Mouse (Mus musculus) small intestine, adult 2 months (tissue): ENCODE results near the gene Zc3hc1. TPM values are rescaled to one million over a fixed set of nuclear protein-coding genes. Genes with fewer than 3 reads are reported as not detected.

ENCODE experiments used
- H3K27ac ChIP-seq: fragments of 200-500 bp; 2 replicates; pipeline ENCODE4 v1.5.1; 2012; ENCODE audit warnings: low read depth, low read length, control low read depth, inconsistent platforms; ENCODE audit not compliant: insufficient read depth
- H3K27me3 ChIP-seq: fragments of 200-500 bp; 2 replicates; pipeline ENCODE4 v1.6.1; 2012; ENCODE audit warnings: mild to moderate bottlenecking, moderate library complexity, low read length, inconsistent platforms; ENCODE audit not compliant: control insufficient read depth, insufficient read depth
- H3K36me3 ChIP-seq: fragments of 200-500 bp; 2 replicates; pipeline ENCODE4 v1.6.1; 2012; ENCODE audit warnings: mild to moderate bottlenecking, low read length, control low read depth, inconsistent platforms; ENCODE audit not compliant: control insufficient read depth, insufficient read depth
- H3K4me1 ChIP-seq: fragments of 200-500 bp; 2 replicates; pipeline ENCODE4 v1.6.1; 2012; ENCODE audit warnings: low read length, inconsistent platforms, mixed read lengths; ENCODE audit not compliant: control insufficient read depth, insufficient read depth, insufficient read length
- H3K4me3 ChIP-seq: fragments of 200-500 bp; 2 replicates; pipeline ENCODE4 v1.5.1; 2012; ENCODE audit warnings: low read depth, mild to moderate bottlenecking, control low read depth, inconsistent platforms, low read length, moderate library complexity
- CTCF ChIP-seq: fragments of 200-500 bp; IDR thresholded peaks from 2 replicates; pipeline ENCODE4 v1.5.1; 2012; ENCODE audit warnings: low read depth, mild to moderate bottlenecking, control low read depth, inconsistent platforms, low read length, moderate library complexity, mixed read lengths; ENCODE audit not compliant: insufficient replicate concordance, insufficient read length; ENCODE audit errors: extremely low read depth
- POLR2A ChIP-seq: fragments of 200-500 bp; IDR thresholded peaks from 2 replicates; pipeline ENCODE4 v1.6.1; 2012; ENCODE audit warnings: low read depth, mild to moderate bottlenecking, control low read depth, inconsistent platforms, low read length, moderate library complexity
- WGBS: fragments of 180-500 bp; shearing (Covaris S2); methylation state at CpG from one replicate; pipeline ENCODE4 v1.1.7; 2018; 5-methylcytosine and 5-hydroxymethylcytosine counted together
- polyA plus RNA-seq: library from polyadenylated mRNA; depleted of rRNA; stranded (reverse); fragments of >200 nt; gene quantifications from 2 replicates; pipeline ENCODE4 v1.2.3, GENCODE M21; 2012

Gene Zc3hc1
- polyA plus RNA-seq, 1 experiment = 5.9 TPM

GRCm38 (mm10) chr6:30411311-30411710, 20.5 kb upstream of the Zc3hc1 start:
- WGBS = 62% methylated on average over 4 of the region's 4 CpGs
- Histone ChIP-seq H3K36me3 (peaks cover 2% of the 10 kb centered on the region; the same call in 1 of the 2 replicates), H3K4me3 (no peak overlapping the region), H3K27ac (no peak overlapping the region), H3K27me3 (no peaks in the 10 kb centered on the region), H3K4me1 (peaks cover 4% of the 10 kb centered on the region; the same call in 1 of the 2 replicates)
- TF ChIP-seq CTCF = no peak
- TF ChIP-seq POLR2A = no peak

GRCm38 (mm10) chr6:30409399-30410093, 18.7 kb upstream of the Zc3hc1 start:
- TF ChIP-seq CTCF (no peak), POLR2A (no peak)
- whole genome bisulfite sequencing = 67% methylated on average over 7 of the region's 7 CpGs
- Histone ChIP-seq H3K27me3 (no peaks in the 10 kb centered on the region), H3K27ac (no peak overlapping the region), H3K36me3 (peaks cover 2% of the 10 kb centered on the region; the same call in 1 of the 2 replicates), H3K4me1 (peaks cover 4% of the 10 kb centered on the region; the same call in 1 of the 2 replicates), H3K4me3 (no peak overlapping the region)

GRCm38 (mm10) chr6:30408276-30408675, 17.4 kb upstream of the Zc3hc1 start:
- H3K4me1 ChIP-seq = peaks cover 6% of the 10 kb centered on the region; the same call in 1 of the 2 replicates

GRCm38 (mm10) chr6:30404671-30405070, 13.8 kb upstream of the Zc3hc1 start:
- TF ChIP-seq POLR2A (no peak), CTCF (no peak)
- Histone ChIP-seq H3K27ac (no peak overlapping the region), H3K36me3 (peaks cover 2% of the 10 kb centered on the region; the same call in 1 of the 2 replicates), H3K4me1 (peaks cover 6% of the 10 kb centered on the region; the same call in 1 of the 2 replicates), H3K27me3 (no peaks in the 10 kb centered on the region), H3K4me3 (no peak overlapping the region)
- 71% methylated on average over 5 of the region's 5 CpGs for WGBS

More at GRCm38 (mm10) chr6:30408276-30408675, 17.4 kb upstream of the Zc3hc1 start:
- Histone ChIP-seq H3K27ac (no peak overlapping the region), H3K27me3 (no peaks in the 10 kb centered on the region), H3K4me3 (no peak overlapping the region), H3K36me3 (peaks cover 2% of the 10 kb centered on the region; the same call in 1 of the 2 replicates)
- WGBS = 86% methylated on average over 4 of the region's 4 CpGs
- TF ChIP-seq CTCF (no peak), POLR2A (no peak)

- TF ChIP-seq POLR2A = no peak
- TF ChIP-seq CTCF = no peak
- WGBS = 23% methylated on average over 4 of the region's 4 CpGs
These were observed 12.6 kb upstream of the Zc3hc1 start for GRCm38 (mm10) chr6:30403465-30403864.

GRCm38 (mm10) chr6:30402091-30402491, 11.3 kb upstream of the Zc3hc1 start:
- H3K4me1 ChIP-seq = peaks cover 6% of the 10 kb centered on the region; the same call in 1 of the 2 replicates
- H3K27ac ChIP-seq = peak overlapping the region; percentile 70
- no peaks in the 10 kb centered on the region for H3K36me3 ChIP-seq
- peak overlapping the region; percentile 98 for H3K4me3 ChIP-seq
- no peaks in the 10 kb centered on the region for H3K27me3 ChIP-seq
- no peak for TF ChIP-seq POLR2A
- no peak for TF ChIP-seq CTCF
- under 1% methylated on average over 29 of the region's 29 CpGs for WGBS

More at GRCm38 (mm10) chr6:30403465-30403864, 12.6 kb upstream of the Zc3hc1 start:
- H3K4me1 ChIP-seq = peaks cover 6% of the 10 kb centered on the region; the same call in 1 of the 2 replicates
- H3K4me3 ChIP-seq = no peak overlapping the region
- no peaks in the 10 kb centered on the region for H3K27me3 ChIP-seq
- H3K36me3 ChIP-seq = no peaks in the 10 kb centered on the region
- H3K27ac ChIP-seq = no peak overlapping the region

GRCm38 (mm10) chr6:30401308-30402015, 10.6 kb upstream of the Zc3hc1 start, which contains the start of gene Klhdc10:
Klhdc10 (plus strand) TSS chr6:30401868.
- WGBS = under 1% methylated on average over 41 of the region's 41 CpGs
- peak within 1 kb of the TSS; percentile 98 for H3K4me3 ChIP-seq
- no peaks in the 10 kb centered on the region for H3K27me3 ChIP-seq
- TF ChIP-seq CTCF = no peak; the same call in 1 of the 2 replicates
- TF ChIP-seq POLR2A = peak; percentile 25; the same call in 1 of the 2 replicates
- H3K27ac ChIP-seq = peak within 1 kb of the TSS; percentile 70
- no peaks in the 10 kb centered on the region for H3K36me3 ChIP-seq
- peaks cover 2% of the 10 kb centered on the region; the same call in 1 of the 2 replicates for H3K4me1 ChIP-seq
